Mouse (Mus musculus): Measurements from ENCODE around the gene Olfr1367.

- TF ChIP-seq CTCF (IDR thresholded peaks at IDR 0.05), result no peak
- TF ChIP-seq EP300 (IDR thresholded peaks at IDR 0.05), result no peak
Measured at GRCm38 (mm10) chr13:21321890-21322494, 24.7 kb upstream of the Olfr1367 start.
